Mouse (Mus musculus) erythroid progenitor cell, adult 5-6 weeks (primary cell): ENCODE results near the gene Syt16. TPM values are rescaled to one million over a fixed set of nuclear protein-coding genes. Genes with fewer than 3 reads are reported as not detected.

Source experiments
- ATAC-seq: replicated peaks from 2 replicates; pipeline ENCODE4 v1.8.0; 2016; ENCODE audit warnings: moderate number of reproducible peaks, mild to moderate bottlenecking, moderate TSS enrichment, inconsistent platforms; ENCODE audit not compliant: poor library complexity, low FRiP score, severe bottlenecking
- total RNA-seq, 2 experiments: library from RNA; stranded (forward) in 1 of 2; stranded (reverse) in 1 of 2; fragments of 150-400 nt in 1 of 2; fragments of 186-747, 209-891 nt in 1 of 2; gene quantifications; 2 replicates each; pipeline versions ENCODE4 v1.2.3 to v1.2.4; 2015 to 2017; ENCODE audit warnings: low replicate concordance in 2 of 2

The Syt16 gene
- total RNA-seq, 2 experiments from 2014 or later = not detected

DNA sequence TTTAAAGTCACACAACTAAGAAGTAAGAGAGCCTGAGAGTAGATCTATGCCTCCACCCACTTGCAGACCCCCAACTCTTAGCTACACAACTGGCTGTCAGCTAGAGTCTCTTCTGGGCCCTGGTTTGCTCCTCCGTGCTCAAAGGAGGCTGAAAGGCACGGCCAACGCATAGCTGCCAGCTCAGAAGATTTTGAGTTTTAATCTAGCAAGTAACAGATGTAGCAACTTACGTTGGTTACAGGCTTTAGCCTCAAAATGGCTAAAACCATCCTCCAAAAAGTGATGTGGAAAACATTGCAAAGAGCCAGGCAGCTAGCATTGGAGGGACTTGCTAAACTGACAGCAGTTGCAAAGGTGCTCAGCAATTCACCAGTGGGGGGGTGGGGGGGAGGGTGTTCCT, 293.5 kb downstream of the Syt16 start:
- no peak for ATAC-seq

DNA sequence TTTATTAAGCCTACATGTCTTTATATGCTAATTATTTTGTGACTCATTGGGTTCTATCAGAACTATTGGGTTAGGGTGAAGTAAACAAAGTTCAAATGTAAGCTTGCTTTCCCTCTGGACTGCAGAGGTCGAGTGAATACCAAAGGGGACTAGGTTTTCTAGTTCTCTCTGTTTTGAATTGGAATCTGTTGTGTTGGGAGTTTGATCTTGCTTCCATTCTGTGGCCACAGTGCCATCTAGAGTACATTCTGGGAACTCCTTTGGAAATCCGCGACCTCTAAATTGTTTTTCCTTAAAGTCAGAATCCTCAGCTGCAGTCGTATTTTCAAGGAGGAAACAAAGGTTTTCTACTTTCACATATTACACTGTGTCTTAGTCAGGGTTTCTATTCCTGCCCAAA, 296.2 kb downstream of the Syt16 start:
- ATAC-seq = no peak

DNA sequence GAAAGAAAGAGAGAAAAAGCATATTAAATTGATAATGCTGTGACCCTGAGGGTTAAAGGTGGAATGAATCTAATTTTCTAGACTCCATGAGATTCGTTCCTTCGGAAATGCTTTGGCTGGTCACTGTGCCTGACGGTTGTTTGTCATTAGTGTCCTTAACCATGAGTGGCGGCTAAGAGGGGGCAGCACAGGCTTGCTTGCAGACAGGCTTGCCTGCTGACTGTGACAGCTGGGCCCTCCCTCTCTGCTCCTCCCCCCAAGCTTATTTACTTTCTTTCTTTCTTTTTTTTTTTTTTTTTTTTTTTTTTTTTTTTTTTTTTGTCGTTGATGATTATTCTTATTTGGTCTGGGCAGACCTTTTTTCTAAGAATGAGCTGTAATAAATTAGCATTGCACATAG, 298.9 kb downstream of the Syt16 start:
- ATAC-seq = no peak

DNA sequence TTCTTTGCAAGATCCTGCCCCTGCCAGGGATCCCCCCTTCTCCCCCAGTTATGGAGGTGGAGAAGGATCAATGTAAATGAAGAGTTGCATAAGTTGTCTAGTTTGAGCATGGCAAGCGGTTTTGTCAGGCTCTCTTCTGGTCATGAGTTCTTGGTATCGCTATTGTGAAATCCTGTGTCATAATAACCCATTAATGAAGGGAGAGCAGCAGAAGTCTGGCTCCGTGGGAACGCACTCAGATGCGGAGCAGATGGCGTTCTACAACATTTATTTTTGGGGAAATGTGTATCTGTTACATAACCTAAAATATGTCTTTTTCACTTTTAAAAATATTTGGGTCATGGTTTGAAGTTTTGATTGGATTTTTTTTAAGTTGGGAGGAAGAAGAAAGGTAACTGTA, 304.1 kb downstream of the Syt16 start:
- ATAC-seq = no peak

DNA sequence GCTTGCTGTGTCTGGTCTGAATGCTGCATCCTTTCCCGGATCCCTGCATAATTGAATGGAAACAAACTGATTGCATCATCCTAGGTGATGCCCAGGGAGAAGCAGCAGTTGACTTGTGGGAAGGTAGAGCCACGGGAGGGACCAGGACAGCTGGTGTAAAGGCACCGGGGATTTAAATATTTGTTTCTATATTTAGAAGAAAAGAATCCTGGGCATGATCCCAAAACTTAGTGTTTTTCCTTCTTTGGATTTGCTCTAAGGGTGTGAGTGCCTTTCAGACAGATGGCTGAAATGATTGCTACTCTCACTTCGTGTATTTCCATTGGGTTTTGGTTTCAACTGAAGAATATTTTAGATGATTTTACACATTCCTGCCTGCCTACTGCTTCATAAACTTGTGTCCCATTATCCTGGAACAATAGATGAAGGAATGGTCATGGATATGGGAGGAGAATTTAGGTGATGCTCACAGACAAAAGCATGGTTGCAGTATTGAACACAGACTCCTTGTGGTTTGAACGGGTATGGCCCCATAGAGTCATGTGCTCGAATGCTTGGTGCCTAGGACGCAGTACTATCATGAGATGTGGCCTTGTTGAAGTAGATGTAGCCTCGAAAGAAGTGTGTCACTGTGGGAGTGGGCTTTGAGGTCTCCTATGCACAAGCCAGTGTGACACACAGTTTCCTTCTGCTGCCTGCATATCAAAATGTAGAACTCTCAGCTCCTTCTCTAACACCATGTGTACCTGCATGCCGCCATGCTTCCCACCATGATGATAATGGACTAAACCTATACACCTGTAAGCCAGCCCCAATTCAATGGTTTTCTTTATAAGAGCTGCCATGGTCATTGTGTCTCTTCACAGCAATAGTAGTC, 306.2 kb downstream of the Syt16 start:
- ATAC-seq = no peak

DNA sequence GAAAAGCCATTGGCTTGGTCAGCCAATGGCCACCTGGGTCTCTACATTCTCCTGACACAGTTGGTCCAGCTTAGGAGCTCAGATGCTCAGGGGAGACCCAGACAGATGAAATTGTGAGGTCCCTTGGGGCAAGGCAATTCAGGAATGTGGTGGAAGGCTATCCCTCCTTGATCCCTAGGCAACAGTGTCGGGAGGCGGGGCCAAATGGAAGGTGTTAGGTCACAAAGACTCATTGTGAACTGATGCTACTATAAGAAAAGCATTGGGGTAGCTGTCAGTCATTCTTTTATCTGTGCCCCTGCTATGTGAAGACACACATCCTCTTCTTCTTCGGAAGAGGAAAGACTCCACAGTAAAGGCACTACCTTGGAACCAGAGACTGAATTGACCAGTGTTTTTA, 315.1 kb downstream of the Syt16 start:
- no peak for ATAC-seq

DNA sequence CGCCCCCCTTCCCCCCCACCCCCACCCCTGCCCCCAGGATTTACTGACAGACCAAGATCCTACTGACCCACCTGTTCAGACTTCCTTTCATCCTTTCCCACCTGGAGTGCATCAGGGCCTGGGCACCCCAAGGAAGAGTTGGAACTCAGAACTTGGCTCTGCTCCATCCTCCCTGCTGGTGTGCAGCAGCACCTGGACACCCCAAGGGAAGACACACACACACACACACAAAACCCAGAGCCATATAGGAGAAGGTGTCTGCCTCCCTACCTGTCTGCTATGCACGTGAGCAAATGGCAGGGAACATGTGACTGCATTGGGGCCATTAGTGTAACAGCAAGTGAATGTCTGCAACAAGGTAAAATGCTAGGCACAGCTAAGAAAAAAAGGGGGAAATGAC, 317.8 kb downstream of the Syt16 start:
- no peak for ATAC-seq

DNA sequence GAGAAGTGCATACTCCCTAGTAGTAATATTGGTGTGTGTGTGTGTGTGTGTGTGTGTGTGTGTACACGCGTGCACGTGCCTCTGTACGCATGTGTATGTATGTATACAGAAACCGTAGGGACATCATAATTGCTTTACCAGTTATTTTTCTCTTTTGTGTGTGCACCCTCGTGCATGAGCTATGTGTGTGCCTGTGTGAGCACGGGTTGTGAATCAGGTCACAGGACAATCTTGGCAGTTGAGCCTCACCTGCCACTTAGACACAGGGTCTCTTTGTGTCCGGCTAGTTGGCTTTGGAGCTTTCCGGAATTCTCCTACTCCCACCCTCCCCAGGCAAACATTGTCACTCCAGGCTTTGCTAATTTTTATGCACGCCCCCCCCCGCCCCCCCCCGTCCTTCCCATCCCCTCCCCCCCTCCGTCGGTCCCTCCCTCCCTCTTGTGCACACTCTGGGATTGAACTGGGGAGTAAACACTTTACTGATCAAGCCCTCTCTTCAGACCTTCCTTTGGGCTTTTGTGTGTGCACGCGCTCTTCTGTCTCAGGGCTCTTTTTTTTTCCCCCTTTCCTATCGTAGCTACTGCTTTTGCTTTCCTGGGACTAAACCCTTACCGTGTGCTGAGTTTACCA, 319.0 kb downstream of the Syt16 start, which contains the start of gene Gm11042:
Gm11042 (minus strand) TSS at position 51 of the 630 bp plus-strand sequence.
- no peak for ATAC-seq

DNA sequence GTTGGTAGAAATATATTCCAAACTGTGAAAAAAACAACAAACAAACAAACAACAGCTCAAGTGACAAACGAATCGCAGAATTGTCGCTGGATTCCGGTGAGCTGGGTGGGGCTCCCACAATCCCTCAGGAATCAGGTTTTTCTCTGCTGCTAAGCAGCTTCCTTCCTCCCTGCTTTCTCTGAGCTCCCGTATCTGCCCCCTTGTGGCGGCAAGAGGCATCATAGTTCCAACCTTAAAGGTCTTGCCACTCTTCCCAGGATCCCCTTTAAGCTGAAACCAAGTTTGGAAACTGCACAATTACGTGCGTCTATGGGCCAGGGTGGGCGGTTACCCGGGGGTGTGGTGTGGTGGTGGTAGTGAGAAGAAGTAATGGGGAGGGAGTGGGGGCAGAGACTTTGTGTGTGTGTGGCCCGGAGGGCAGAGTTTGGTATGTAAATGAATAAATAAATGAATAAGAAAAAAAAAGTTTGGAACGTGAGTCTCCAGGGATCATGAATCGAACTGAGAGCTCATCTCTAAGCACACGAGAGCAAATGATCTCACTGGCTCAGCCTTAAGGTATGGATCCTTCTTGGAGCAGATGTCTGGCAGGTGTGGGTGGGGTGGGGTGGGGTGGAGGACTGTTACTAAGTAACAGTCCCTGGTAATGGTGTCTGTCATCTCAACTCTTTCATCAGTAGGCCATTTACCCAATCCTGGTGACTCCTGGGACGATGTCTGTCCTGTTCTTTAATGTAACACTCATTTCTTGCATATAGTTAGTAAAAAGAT, 319.7 kb downstream of the Syt16 start:
- no peak for ATAC-seq

DNA sequence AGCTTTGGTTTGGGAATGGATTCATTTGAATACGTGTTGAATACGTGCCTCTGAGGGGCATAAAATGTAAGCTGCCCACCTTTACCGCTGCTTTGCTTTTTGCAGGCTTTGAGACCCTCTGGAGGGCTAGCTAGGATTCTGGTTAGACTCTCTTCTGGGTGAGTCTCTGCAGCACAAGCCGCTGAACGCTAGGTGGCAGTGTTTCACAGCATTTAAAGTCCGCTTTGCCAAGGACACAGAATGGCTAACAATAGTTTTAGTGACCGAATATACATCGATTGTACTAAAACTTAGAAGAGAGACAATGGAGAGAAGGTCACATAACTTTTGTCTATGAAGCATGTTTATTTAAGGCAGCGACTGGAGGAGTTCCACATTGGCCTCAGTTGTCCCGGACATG, 322.9 kb downstream of the Syt16 start:
- no peak for ATAC-seq

DNA sequence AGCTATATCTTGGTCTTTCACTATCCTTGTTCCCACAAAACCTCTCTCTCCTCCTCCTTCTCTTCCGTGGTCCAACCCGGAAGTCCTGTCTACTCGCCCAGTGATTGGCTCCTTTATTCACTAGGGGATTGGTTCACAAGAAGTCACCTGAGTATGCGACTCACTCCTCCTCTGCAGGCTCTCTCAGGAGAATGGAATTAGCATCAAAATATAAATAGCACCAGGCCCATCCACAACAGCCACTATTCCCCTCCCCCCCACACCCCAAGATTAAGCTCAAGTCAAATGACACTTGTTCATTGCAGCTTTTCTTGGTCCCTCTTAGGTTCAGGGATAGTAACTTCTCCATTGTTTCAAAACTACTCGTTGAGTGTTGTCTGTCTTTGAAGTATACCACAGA, 324.5 kb downstream of the Syt16 start:
- ATAC-seq = no peak

Other genes with a start within 250 kb of the Syt16 start
- 13.3 and 21.8 TPM in 2 replicates for gene Hif1a, start 96.3 kb upstream of the Syt16 start, total RNA-seq (2015; ENCODE audit: low replicate concordance)
- 14.8 and 23.3 TPM in 2 replicates for gene Hif1a, start 96.3 kb upstream of the Syt16 start, total RNA-seq (2017; ENCODE audit: low replicate concordance)
- not detected in 2 replicates for gene Gm49321, start 60.0 kb upstream of the Syt16 start, total RNA-seq (2015; ENCODE audit: low replicate concordance)
- gene Gm49321, start 60.0 kb upstream of the Syt16 start, total RNA-seq (2017; ENCODE audit: low replicate concordance) = not detected in 2 replicates
- 0.36 and 1.3 TPM in 2 replicates for gene Snapc1, start 33.2 kb upstream of the Syt16 start, total RNA-seq (2015; ENCODE audit: low replicate concordance)
- gene Snapc1, start 33.2 kb upstream of the Syt16 start, total RNA-seq (2017; ENCODE audit: low replicate concordance) = 0.38 and 1.2 TPM in 2 replicates